Comparison of ENCODE assay signal across 8 mouse cellular contexts in the genomic region with DNA sequence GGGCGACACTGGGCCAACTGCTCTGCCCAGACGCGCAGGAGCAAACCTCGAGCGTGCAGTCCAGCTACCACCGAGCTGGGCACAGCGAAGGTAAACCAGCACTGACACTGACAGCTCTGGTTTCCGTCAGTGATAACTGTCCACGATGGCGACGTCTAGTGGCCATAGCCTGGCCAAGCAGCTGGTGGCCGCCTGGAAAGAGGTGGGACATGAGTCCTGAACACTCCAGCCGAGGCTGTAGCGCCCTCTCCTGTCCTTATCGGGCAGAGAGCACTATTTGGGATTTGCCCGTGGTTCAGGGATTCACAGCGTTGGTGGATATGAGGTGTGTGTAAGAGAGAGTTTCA. TPM values are rescaled to one million over a fixed set of nuclear protein-coding genes. Genes with fewer than 3 reads are reported as not detected.
A peak's percentile ranks its signal among the peaks of the same experiment; 100 is the strongest.
DNase-seq lines count a peak whose midpoint lies in the region; ATAC-seq lines count a peak whose summit lies in the region.

No protein-coding gene starts in this region.

- H3K4me2 ChIP-seq in forebrain, embryonic 11.5 days (ENCODE audit: low read depth, low read length, severe bottlenecking) = peak overlapping the region; percentile 75
- peak overlapping the region; percentile 83 for H3K4me2 ChIP-seq in heart, embryonic 16.5 days (ENCODE audit: low read depth, low read length)
- peak overlapping the region; percentile 97 for H3K4me2 ChIP-seq in liver, embryonic 15.5 days
- H3K4me2 ChIP-seq in neural tube, embryonic 11.5 days (ENCODE audit: low read depth) = peak overlapping the region; percentile 84
- peak overlapping the region; percentile 86 for H3K4me2 ChIP-seq in stomach, embryonic 16.5 days (ENCODE audit: low read depth, low read length)

- ATAC-seq in CD4-positive, CD25-positive, alpha-beta regulatory T cell, adult 4 months = peak; percentile 32
- peak; percentile 28 for ATAC-seq in forebrain, embryonic 11.5 days (replicated peaks; ENCODE audit: low FRiP score)
- peak; percentile 37 for ATAC-seq in heart, embryonic 16.5 days (replicated peaks; ENCODE audit: extremely low read depth, insufficient read depth, low FRiP score)
- ATAC-seq in liver, embryonic 15.5 days (ENCODE audit: insufficient read depth) = peak; percentile 34
- ATAC-seq in neural tube, embryonic 11.5 days (ENCODE audit: insufficient read depth, low FRiP score, low TSS enrichment) = peak; percentile 25
- peak; percentile 33 for ATAC-seq in stomach, embryonic 16.5 days (ENCODE audit: insufficient read depth, low FRiP score)

- H3K9me3 ChIP-seq in forebrain, embryonic 11.5 days (ENCODE audit: control insufficient read depth, low read length) = no peaks in the 10 kb centered on the region
- no peaks in the 10 kb centered on the region for H3K9me3 ChIP-seq in heart, embryonic 16.5 days (replicated peaks; ENCODE audit: control insufficient read depth, low read length)
- no peaks in the 10 kb centered on the region for H3K9me3 ChIP-seq in liver, embryonic 15.5 days (replicated peaks)
- H3K9me3 ChIP-seq in neural tube, embryonic 11.5 days (ENCODE audit: control insufficient read depth, low read length) = no peaks in the 10 kb centered on the region
- H3K9me3 ChIP-seq in stomach, embryonic 16.5 days (replicated peaks; ENCODE audit: control insufficient read depth, low read length) = no peaks in the 10 kb centered on the region

- H3K4me1 ChIP-seq in forebrain, embryonic 11.5 days (replicated peaks; ENCODE audit: control insufficient read depth, insufficient read depth, low read length) = peaks cover 41% of the 10 kb centered on the region
- peaks cover 62% of the 10 kb centered on the region for H3K4me1 ChIP-seq in heart, embryonic 16.5 days (ENCODE audit: control insufficient read depth, insufficient read depth, low read length)
- peaks cover 88% of the 10 kb centered on the region for H3K4me1 ChIP-seq in liver, embryonic 15.5 days (replicated peaks)
- H3K4me1 ChIP-seq in neural tube, embryonic 11.5 days (ENCODE audit: control insufficient read depth, insufficient read depth, low read length) = peaks cover 47% of the 10 kb centered on the region
- peaks cover 71% of the 10 kb centered on the region for H3K4me1 ChIP-seq in stomach, embryonic 16.5 days (ENCODE audit: control insufficient read depth, insufficient read depth, low read length)

- H3K9ac ChIP-seq in forebrain, embryonic 11.5 days (ENCODE audit: low read length) = peak overlapping the region; percentile 43
- H3K9ac ChIP-seq in heart, embryonic 16.5 days (ENCODE audit: low read length) = peak overlapping the region; percentile 68
- H3K9ac ChIP-seq in liver, embryonic 15.5 days = peak overlapping the region; percentile 55
- H3K9ac ChIP-seq in neural tube, embryonic 11.5 days (ENCODE audit: low read length) = peak overlapping the region; percentile 30
- peak overlapping the region; percentile 71 for H3K9ac ChIP-seq in stomach, embryonic 16.5 days (ENCODE audit: low read length)

- under 1% methylated on average over 17 of the region's 17 CpGs for whole genome bisulfite sequencing in forebrain, embryonic 11.5 days
- 0% methylated on average over 17 of the region's 17 CpGs for WGBS in heart, embryonic 16.5 days
- WGBS in liver, embryonic 15.5 days (ENCODE audit: insufficient replicate concordance) = under 1% methylated on average over 17 of the region's 17 CpGs
- WGBS in neural tube, embryonic 11.5 days = 0% methylated on average over 17 of the region's 17 CpGs
- WGBS in stomach, embryonic 16.5 days = under 1% methylated on average over 17 of the region's 17 CpGs

- H3K36me3 ChIP-seq in forebrain, embryonic 11.5 days (ENCODE audit: control insufficient read depth, insufficient read depth, low read length) = peaks cover 3% of the 10 kb centered on the region; the same call in 1 of the 2 replicates
- H3K36me3 ChIP-seq in heart, embryonic 16.5 days (ENCODE audit: control insufficient read depth, insufficient read depth) = peaks cover 4% of the 10 kb centered on the region
- H3K36me3 ChIP-seq in liver, embryonic 15.5 days (replicated peaks) = peaks cover 6% of the 10 kb centered on the region
- H3K36me3 ChIP-seq in neural tube, embryonic 11.5 days (ENCODE audit: control insufficient read depth, insufficient read depth, low read length) = peaks cover 2% of the 10 kb centered on the region
- H3K36me3 ChIP-seq in stomach, embryonic 16.5 days (ENCODE audit: control insufficient read depth, insufficient read depth, low read length) = no peaks in the 10 kb centered on the region

- H3K4me3 ChIP-seq in forebrain, embryonic 11.5 days (ENCODE audit: low read depth, low read length) = peak overlapping the region; percentile 24
- H3K4me3 ChIP-seq in heart, embryonic 16.5 days (ENCODE audit: low read length) = peak overlapping the region; percentile 46
- peak overlapping the region; percentile 57 for H3K4me3 ChIP-seq in liver, embryonic 15.5 days (replicated peaks)
- H3K4me3 ChIP-seq in neural tube, embryonic 11.5 days (ENCODE audit: low read depth, low read length) = peak overlapping the region; percentile 27
- H3K4me3 ChIP-seq in stomach, embryonic 16.5 days (replicated peaks; ENCODE audit: low read length) = peak overlapping the region; percentile 44

- H3K27ac ChIP-seq in forebrain, embryonic 11.5 days (ENCODE audit: low read depth, low read length) = peak overlapping the region; percentile 46; the same call in 1 of the 2 replicates
- H3K27ac ChIP-seq in heart, embryonic 16.5 days (ENCODE audit: low read length) = peak overlapping the region; percentile 90
- H3K27ac ChIP-seq in liver, embryonic 15.5 days (replicated peaks) = peak overlapping the region; percentile 74
- peak overlapping the region; percentile 83 for H3K27ac ChIP-seq in neural tube, embryonic 11.5 days (ENCODE audit: low read depth, low read length)
- H3K27ac ChIP-seq in stomach, embryonic 16.5 days (ENCODE audit: low read length) = peak overlapping the region; percentile 81

- DNase-seq in c-Kit-positive CD71-positive TER-119-negative erythroid progenitor cells, embryonic 14.5 days (ENCODE audit: low read depth) = peak; percentile 95
- peak; percentile 96 for DNase-seq in forebrain, embryonic 11.5 days (ENCODE audit: low spot score)
- DNase-seq in kidney, postnatal 36 days = peak; percentile 98
- peak; percentile 95 for DNase-seq in neural tube, embryonic 11.5 days (ENCODE audit: low spot score)

- no peaks in the 10 kb centered on the region for H3K27me3 ChIP-seq in forebrain, embryonic 11.5 days (ENCODE audit: control insufficient read depth, insufficient read depth, low read length)
- H3K27me3 ChIP-seq in heart, embryonic 16.5 days (ENCODE audit: control insufficient read depth, insufficient read depth, low read length) = no peaks in the 10 kb centered on the region
- peaks cover 8% of the 10 kb centered on the region; the same call in 1 of the 2 replicates for H3K27me3 ChIP-seq in liver, embryonic 15.5 days
- no peaks in the 10 kb centered on the region for H3K27me3 ChIP-seq in neural tube, embryonic 11.5 days (ENCODE audit: control insufficient read depth, insufficient read depth, low read length)
- no peaks in the 10 kb centered on the region for H3K27me3 ChIP-seq in stomach, embryonic 16.5 days (ENCODE audit: control insufficient read depth, insufficient read depth, low read length)

RNA-seq across cellular contexts. Expression of a gene that starts 0.8 kb away (rescaled TPM):
- 100 to 1,000 TPM; 124 to 272 TPM for polyA plus RNA-seq in CD4-positive, CD25-positive, alpha-beta regulatory T cell, adult 4 months (2017; shearing (Covaris generic))
- polyA plus RNA-seq in forebrain, embryonic 11.5 days (2014; fragmentation: Nextera tagmentation; extraction: Ambion mirVana) = 82.0 and 83.4 TPM in 2 replicates
- 85.3 and 87.6 TPM in 2 replicates for polyA plus RNA-seq in heart, embryonic 16.5 days (2015; fragmentation: Nextera tagmentation; extraction: Ambion mirVana)
- 13.1 and 17.0 TPM in 2 replicates for polyA plus RNA-seq in liver, embryonic 15.5 days (2015; fragmentation: Nextera tagmentation; extraction: Ambion mirVana)
- 84.0 and 85.1 TPM in 2 replicates for polyA plus RNA-seq in neural tube, embryonic 11.5 days (2014; fragmentation: Nextera tagmentation; extraction: Ambion mirVana)
- polyA plus RNA-seq in stomach, embryonic 16.5 days (2015; fragmentation: Nextera tagmentation; extraction: Ambion mirVana) = 69.8 and 80.8 TPM in 2 replicates

RNA-seq across cellular contexts. Expression of a gene that starts 7.8 kb away (rescaled TPM):
- polyA plus RNA-seq in CD4-positive, CD25-positive, alpha-beta regulatory T cell, adult 4 months (2017; shearing (Covaris generic)) = 10 to 100 TPM; 21.6 to 23.5 TPM
- 6.4 and 8.3 TPM in 2 replicates for polyA plus RNA-seq in forebrain, embryonic 11.5 days (2014; fragmentation: Nextera tagmentation; extraction: Ambion mirVana)
- 9.7 and 10.7 TPM in 2 replicates for polyA plus RNA-seq in heart, embryonic 16.5 days (2015; fragmentation: Nextera tagmentation; extraction: Ambion mirVana)
- 8.9 and 10.1 TPM in 2 replicates for polyA plus RNA-seq in liver, embryonic 15.5 days (2015; fragmentation: Nextera tagmentation; extraction: Ambion mirVana)
- polyA plus RNA-seq in neural tube, embryonic 11.5 days (2014; fragmentation: Nextera tagmentation; extraction: Ambion mirVana) = 8.8 and 10.8 TPM in 2 replicates
- 16.4 and 16.6 TPM in 2 replicates for polyA plus RNA-seq in stomach, embryonic 16.5 days (2015; fragmentation: Nextera tagmentation; extraction: Ambion mirVana)

RNA-seq across cellular contexts. Expression of a gene that starts 14.3 kb away (rescaled TPM):
- polyA plus RNA-seq in CD4-positive, CD25-positive, alpha-beta regulatory T cell, adult 4 months (2017; shearing (Covaris generic)) = under 1 TPM in 1 of 2 experiments, not detected in 1; 0.28 TPM
- 48.8 and 50.7 TPM in 2 replicates for polyA plus RNA-seq in forebrain, embryonic 11.5 days (2014; fragmentation: Nextera tagmentation; extraction: Ambion mirVana)
- polyA plus RNA-seq in heart, embryonic 16.5 days (2015; fragmentation: Nextera tagmentation; extraction: Ambion mirVana) = 6.0 and 6.8 TPM in 2 replicates
- 0.56 and 0.61 TPM in 2 replicates for polyA plus RNA-seq in liver, embryonic 15.5 days (2015; fragmentation: Nextera tagmentation; extraction: Ambion mirVana)
- polyA plus RNA-seq in neural tube, embryonic 11.5 days (2014; fragmentation: Nextera tagmentation; extraction: Ambion mirVana) = 36.2 and 38.9 TPM in 2 replicates
- 9.3 and 10.5 TPM in 2 replicates for polyA plus RNA-seq in stomach, embryonic 16.5 days (2015; fragmentation: Nextera tagmentation; extraction: Ambion mirVana)

RNA-seq across cellular contexts. Expression of a gene that starts 16.9 kb away (rescaled TPM):
- polyA plus RNA-seq in CD4-positive, CD25-positive, alpha-beta regulatory T cell, adult 4 months (2017; shearing (Covaris generic)) = 1 to 10 TPM; 4.6 to 8.2 TPM
- 58.3 and 66.4 TPM in 2 replicates for polyA plus RNA-seq in forebrain, embryonic 11.5 days (2014; fragmentation: Nextera tagmentation; extraction: Ambion mirVana)
- polyA plus RNA-seq in heart, embryonic 16.5 days (2015; fragmentation: Nextera tagmentation; extraction: Ambion mirVana) = 10.3 and 13.0 TPM in 2 replicates
- polyA plus RNA-seq in liver, embryonic 15.5 days (2015; fragmentation: Nextera tagmentation; extraction: Ambion mirVana) = 2.9 and 3.1 TPM in 2 replicates
- polyA plus RNA-seq in neural tube, embryonic 11.5 days (2014; fragmentation: Nextera tagmentation; extraction: Ambion mirVana) = 70.0 and 78.2 TPM in 2 replicates
- polyA plus RNA-seq in stomach, embryonic 16.5 days (2015; fragmentation: Nextera tagmentation; extraction: Ambion mirVana) = 7.8 and 9.8 TPM in 2 replicates

RNA-seq across cellular contexts. Expression of a gene that starts 24.3 kb away (rescaled TPM):
- 1 to 10 TPM; 1.3 to 1.4 TPM for polyA plus RNA-seq in CD4-positive, CD25-positive, alpha-beta regulatory T cell, adult 4 months (2017; shearing (Covaris generic))
- 10.4 and 15.0 TPM in 2 replicates for polyA plus RNA-seq in forebrain, embryonic 11.5 days (2014; fragmentation: Nextera tagmentation; extraction: Ambion mirVana)
- 2.5 TPM in 2 replicates for polyA plus RNA-seq in heart, embryonic 16.5 days (2015; fragmentation: Nextera tagmentation; extraction: Ambion mirVana)
- 0.35 and 0.51 TPM in 2 replicates for polyA plus RNA-seq in liver, embryonic 15.5 days (2015; fragmentation: Nextera tagmentation; extraction: Ambion mirVana)
- 11.1 and 11.3 TPM in 2 replicates for polyA plus RNA-seq in neural tube, embryonic 11.5 days (2014; fragmentation: Nextera tagmentation; extraction: Ambion mirVana)
- 3.1 and 3.9 TPM in 2 replicates for polyA plus RNA-seq in stomach, embryonic 16.5 days (2015; fragmentation: Nextera tagmentation; extraction: Ambion mirVana)

Comparison
In these comparisons a context has a peak if more than half of its experiments do, and no peak if none do; other contexts are left out.
1. Peak in every context shown above with its lines: DNase-seq, ATAC-seq, H3K4me3 ChIP-seq and H3K27ac ChIP-seq.